8 mouse cellular contexts compared by ENCODE assay signal in genomic region chr15:102404608-102405488, GRCm38 (mm10). TPM values are rescaled to one million over a fixed set of nuclear protein-coding genes. Genes with fewer than 3 reads are reported as not detected.
DNase-seq lines count a peak whose midpoint lies in the region; ATAC-seq and TF ChIP-seq lines count a peak whose summit lies in the region.

No protein-coding gene starts in this region.

- ATAC-seq in kidney, embryonic 15.5 days (replicated peaks; ENCODE audit: low FRiP score): no peak
- no peak for ATAC-seq in forebrain, embryonic 15.5 days (replicated peaks)
- ATAC-seq in liver, embryonic 13.5 days (ENCODE audit: low read depth): peak; percentile 17
- no peak for ATAC-seq in stomach, postnatal 0 days (ENCODE audit: low FRiP score, low TSS enrichment)

- no peaks in the 10 kb centered on the region for H3K27me3 ChIP-seq in kidney, embryonic 15.5 days
- H3K27me3 ChIP-seq in forebrain, embryonic 15.5 days: no peaks in the 10 kb centered on the region
- H3K27me3 ChIP-seq in liver, embryonic 13.5 days: no peaks in the 10 kb centered on the region
- H3K27me3 ChIP-seq in stomach, postnatal 0 days (ENCODE audit: control insufficient read depth, insufficient read depth, low read length): no peaks in the 10 kb centered on the region

- TF ChIP-seq POLR2A in bone marrow, adult 2 months (IDR thresholded peaks at IDR 0.05; ENCODE audit: borderline replicate concordance, control insufficient read depth, low read depth, low read length): no peak

- peak overlapping the region; percentile 100 for H3K27ac ChIP-seq in kidney, embryonic 15.5 days
- peak overlapping the region; percentile 99 for H3K27ac ChIP-seq in bone marrow, adult 2 months (ENCODE audit: control insufficient read depth, insufficient read depth, low read depth, low read length, poor library complexity)
- peak overlapping the region; percentile 100 for H3K27ac ChIP-seq in forebrain, embryonic 15.5 days (replicated peaks)
- peak overlapping the region; percentile 98 for H3K27ac ChIP-seq in liver, embryonic 13.5 days
- H3K27ac ChIP-seq in stomach, postnatal 0 days (replicated peaks): peak overlapping the region; percentile 100

- no peak for TF ChIP-seq EP300 in stomach, postnatal 0 days (optimal IDR thresholded peaks at IDR 0.05)

- H3K9ac ChIP-seq in kidney, embryonic 15.5 days: peak overlapping the region; percentile 75
- peak overlapping the region; percentile 82 for H3K9ac ChIP-seq in forebrain, embryonic 15.5 days (replicated peaks)
- peak overlapping the region; percentile 81 for H3K9ac ChIP-seq in liver, embryonic 13.5 days
- H3K9ac ChIP-seq in stomach, postnatal 0 days (ENCODE audit: low read length): peak overlapping the region; percentile 75

- H3K9me3 ChIP-seq in kidney, embryonic 15.5 days (replicated peaks): no peaks in the 10 kb centered on the region
- no peaks in the 10 kb centered on the region for H3K9me3 ChIP-seq in forebrain, embryonic 15.5 days
- no peaks in the 10 kb centered on the region for H3K9me3 ChIP-seq in liver, embryonic 13.5 days (replicated peaks)
- H3K9me3 ChIP-seq in stomach, postnatal 0 days (ENCODE audit: control insufficient read depth, low read length): no peaks in the 10 kb centered on the region

- peaks cover 35% of the 10 kb centered on the region for H3K4me1 ChIP-seq in kidney, embryonic 15.5 days
- H3K4me1 ChIP-seq in bone marrow, adult 2 months (ENCODE audit: control insufficient read depth, insufficient read depth, low read length): peaks cover 2% of the 10 kb centered on the region
- H3K4me1 ChIP-seq in forebrain, embryonic 15.5 days: peaks cover 38% of the 10 kb centered on the region
- H3K4me1 ChIP-seq in liver, embryonic 13.5 days (replicated peaks): peaks cover 65% of the 10 kb centered on the region
- H3K4me1 ChIP-seq in stomach, postnatal 0 days (replicated peaks; ENCODE audit: control insufficient read depth, insufficient read depth): no peaks in the 10 kb centered on the region

- H3K36me3 ChIP-seq in kidney, embryonic 15.5 days: peaks cover 23% of the 10 kb centered on the region
- peaks cover 18% of the 10 kb centered on the region for H3K36me3 ChIP-seq in forebrain, embryonic 15.5 days
- H3K36me3 ChIP-seq in liver, embryonic 13.5 days: peaks cover 23% of the 10 kb centered on the region
- H3K36me3 ChIP-seq in stomach, postnatal 0 days (ENCODE audit: control insufficient read depth, insufficient read depth, low read length): peaks cover 18% of the 10 kb centered on the region

- H3K4me3 ChIP-seq in kidney, embryonic 15.5 days (replicated peaks): peak overlapping the region; percentile 68
- H3K4me3 ChIP-seq in bone marrow, adult 2 months (replicated peaks; ENCODE audit: control insufficient read depth, low read depth, low read length): peak overlapping the region; percentile 75
- H3K4me3 ChIP-seq in forebrain, embryonic 15.5 days: peak overlapping the region; percentile 89
- H3K4me3 ChIP-seq in liver, embryonic 13.5 days (replicated peaks): peak overlapping the region; percentile 66
- H3K4me3 ChIP-seq in stomach, postnatal 0 days (ENCODE audit: low read depth, low read length): peak overlapping the region; percentile 45

- H3K4me2 ChIP-seq in kidney, embryonic 15.5 days: peak overlapping the region; percentile 67
- peak overlapping the region; percentile 65 for H3K4me2 ChIP-seq in forebrain, embryonic 15.5 days (replicated peaks)
- H3K4me2 ChIP-seq in liver, embryonic 13.5 days: peak overlapping the region; percentile 70
- H3K4me2 ChIP-seq in stomach, postnatal 0 days (replicated peaks; ENCODE audit: low read depth): peak overlapping the region; percentile 55

- 14% methylated on average over 34 of the region's 34 CpGs for WGBS in kidney, embryonic 15.5 days
- 13% methylated on average over 34 of the region's 34 CpGs for WGBS in bone marrow, adult 2 months
- WGBS in forebrain, embryonic 15.5 days: 17% methylated on average over 34 of the region's 34 CpGs
- 12% methylated on average over 34 of the region's 34 CpGs for WGBS in liver, embryonic 13.5 days (ENCODE audit: insufficient replicate concordance)
- 15% methylated on average over 34 of the region's 34 CpGs for WGBS in stomach, postnatal 0 days

- peak; percentile 27; the same call in 1 of the 2 replicates for TF ChIP-seq CTCF in bone marrow, adult 2 months (IDR thresholded peaks at IDR 0.05; ENCODE audit: control insufficient read depth, insufficient read depth, low read length)
- TF ChIP-seq CTCF in stomach, postnatal 0 days (IDR thresholded peaks at IDR 0.05; ENCODE audit: low read depth): peak; percentile 73

- intact Hi-C loops in left cerebral cortex, postnatal 14 days (cut with DNase I): no loop called here

- DNase-seq in kidney, postnatal 14 days: no peak
- DNase-seq in liver, embryonic 13.5 days: no peak
- DNase-seq in stomach, postnatal 0 days (ENCODE audit: low spot score): no peak
- DNase-seq in left cerebral cortex, postnatal 14 days (ENCODE audit: low spot score in 2 of 2): no peak
- DNase-seq in frontal cortex, postnatal 25 days (ENCODE audit: low spot score in 2 of 2): no peak

RNA-seq across cellular contexts. Expression of gene Sp1, which starts 1.1 kb away (rescaled TPM):
- 10.8 and 11.1 TPM in 2 replicates for polyA plus RNA-seq in kidney, embryonic 15.5 days (2015; fragmentation: Nextera tagmentation; extraction: Ambion mirVana)
- 13.8 and 35.2 TPM in 2 replicates for polyA plus RNA-seq in bone marrow, adult 2 months (2011; ENCODE audit: insufficient read depth, insufficient read length, low replicate concordance, missing spikeins)
- 5.4 and 5.6 TPM in 2 replicates for polyA plus RNA-seq in forebrain, embryonic 15.5 days (2015; fragmentation: Nextera tagmentation; extraction: Ambion mirVana)
- 4.0 and 4.3 TPM in 2 replicates for polyA plus RNA-seq in liver, embryonic 13.5 days (2015; fragmentation: Nextera tagmentation; extraction: Ambion mirVana)
- 4.4 and 4.7 TPM in 2 replicates for polyA plus RNA-seq in stomach, postnatal 0 days (2015; fragmentation: Nextera tagmentation; extraction: Ambion mirVana)
- 10 to 100 TPM; 23.2 to 24.5 TPM for total RNA-seq in left cerebral cortex, postnatal 14 days (2021)

RNA-seq across cellular contexts. Expression of gene Sp7, which starts 37.9 kb away (rescaled TPM):
- polyA plus RNA-seq in kidney, embryonic 15.5 days (2015; fragmentation: Nextera tagmentation; extraction: Ambion mirVana): 1.3 and 5.9 TPM in 2 replicates
- polyA plus RNA-seq in bone marrow, adult 2 months (2011; ENCODE audit: insufficient read depth, insufficient read length, low replicate concordance, missing spikeins): 3.2 and 3.5 TPM in 2 replicates
- polyA plus RNA-seq in forebrain, embryonic 15.5 days (2015; fragmentation: Nextera tagmentation; extraction: Ambion mirVana): 0.36 and 0.40 TPM in 2 replicates
- 0.07 and 0.09 TPM in 2 replicates for polyA plus RNA-seq in liver, embryonic 13.5 days (2015; fragmentation: Nextera tagmentation; extraction: Ambion mirVana)
- polyA plus RNA-seq in stomach, postnatal 0 days (2015; fragmentation: Nextera tagmentation; extraction: Ambion mirVana): 0.40 and 0.41 TPM in 2 replicates
- under 1 TPM; 0.26 to 0.53 TPM for total RNA-seq in left cerebral cortex, postnatal 14 days (2021)

RNA-seq across cellular contexts. Expression of gene Amhr2, which starts 40.3 kb away (rescaled TPM):
- 0.75 and 1.7 TPM in 2 replicates for polyA plus RNA-seq in kidney, embryonic 15.5 days (2015; fragmentation: Nextera tagmentation; extraction: Ambion mirVana)
- 4.8 TPM in 1 of 2 replicates, not detected in the other for polyA plus RNA-seq in bone marrow, adult 2 months (2011; ENCODE audit: insufficient read depth, insufficient read length, low replicate concordance, missing spikeins)
- 0.15 and 0.83 TPM in 2 replicates for polyA plus RNA-seq in forebrain, embryonic 15.5 days (2015; fragmentation: Nextera tagmentation; extraction: Ambion mirVana)
- 0.14 and 0.42 TPM in 2 replicates for polyA plus RNA-seq in liver, embryonic 13.5 days (2015; fragmentation: Nextera tagmentation; extraction: Ambion mirVana)
- 0.42 and 0.80 TPM in 2 replicates for polyA plus RNA-seq in stomach, postnatal 0 days (2015; fragmentation: Nextera tagmentation; extraction: Ambion mirVana)
- total RNA-seq in left cerebral cortex, postnatal 14 days (2021): under 1 TPM; 0.51 to 0.75 TPM

RNA-seq across cellular contexts. Expression of gene Prr13, which starts 54.0 kb away (rescaled TPM):
- polyA plus RNA-seq in kidney, embryonic 15.5 days (2015; fragmentation: Nextera tagmentation; extraction: Ambion mirVana): 82.9 and 86.1 TPM in 2 replicates
- 125 and 251 TPM in 2 replicates for polyA plus RNA-seq in bone marrow, adult 2 months (2011; ENCODE audit: insufficient read depth, insufficient read length, low replicate concordance, missing spikeins)
- 85.8 and 89.1 TPM in 2 replicates for polyA plus RNA-seq in forebrain, embryonic 15.5 days (2015; fragmentation: Nextera tagmentation; extraction: Ambion mirVana)
- polyA plus RNA-seq in liver, embryonic 13.5 days (2015; fragmentation: Nextera tagmentation; extraction: Ambion mirVana): 108 and 112 TPM in 2 replicates
- 339 and 365 TPM in 2 replicates for polyA plus RNA-seq in stomach, postnatal 0 days (2015; fragmentation: Nextera tagmentation; extraction: Ambion mirVana)
- 10 to 100 TPM; 22.3 to 24.8 TPM for total RNA-seq in left cerebral cortex, postnatal 14 days (2021)

RNA-seq across cellular contexts. Expression of gene Aaas, which starts 54.3 kb away (rescaled TPM):
- 83.2 and 83.7 TPM in 2 replicates for polyA plus RNA-seq in kidney, embryonic 15.5 days (2015; fragmentation: Nextera tagmentation; extraction: Ambion mirVana)
- 56.6 and 97.9 TPM in 2 replicates for polyA plus RNA-seq in bone marrow, adult 2 months (2011; ENCODE audit: insufficient read depth, insufficient read length, low replicate concordance, missing spikeins)
- 42.6 and 44.9 TPM in 2 replicates for polyA plus RNA-seq in forebrain, embryonic 15.5 days (2015; fragmentation: Nextera tagmentation; extraction: Ambion mirVana)
- polyA plus RNA-seq in liver, embryonic 13.5 days (2015; fragmentation: Nextera tagmentation; extraction: Ambion mirVana): 60.9 and 61.9 TPM in 2 replicates
- 21.1 and 21.7 TPM in 2 replicates for polyA plus RNA-seq in stomach, postnatal 0 days (2015; fragmentation: Nextera tagmentation; extraction: Ambion mirVana)
- total RNA-seq in left cerebral cortex, postnatal 14 days (2021): 10 to 100 TPM; 17.5 to 18.8 TPM
